Mouse (Mus musculus) left cerebral cortex, postnatal 25 days (tissue): ENCODE measurements around the gene Fas. TPM values are rescaled to one million over a fixed set of nuclear protein-coding genes. Genes with fewer than 3 reads are reported as not detected.

Source experiments
- DNase-seq, 2 experiments: peaks; one replicate each; pipeline ENCODE4 v3.0.0; 2022; ENCODE audit warnings: low spot score in 2 of 2, mixed read lengths in 1 of 2
- intact Hi-C: fragments of 180-260 bp; cut with DNase I; formaldehyde crosslinking; loops from one replicate; pipeline ENCODE4 v1.15.1; 2025
- total RNA-seq, 2 experiments: library from RNA; stranded (reverse); gene quantifications; 2 replicates each; pipeline ENCODE4 v1.2.3; 2021

Gene Fas
- total RNA-seq, 2 experiments from 2014 or later, result 1.3 to 1.4 TPM

DNA sequence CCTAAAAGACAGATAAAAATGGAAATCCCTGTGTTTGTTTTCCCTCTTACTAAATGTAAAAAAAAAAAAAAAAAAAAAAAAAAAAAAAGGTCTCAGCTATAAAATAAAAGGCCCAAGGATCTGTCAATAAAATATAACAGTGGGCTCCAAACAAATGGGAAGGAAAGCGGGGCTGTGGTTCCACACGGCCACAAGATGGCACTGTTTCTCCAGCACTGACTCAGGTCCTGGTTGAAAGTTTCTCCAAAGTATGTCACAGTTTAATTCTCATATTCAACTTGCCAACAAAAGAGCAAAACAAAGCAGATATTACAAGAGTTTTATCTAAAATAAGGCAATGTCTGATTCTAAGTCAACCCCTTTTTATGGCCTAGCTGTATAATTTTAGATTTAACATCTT lies 43.8 kb downstream of the Fas start:
- peak; percentile 65 to 74 for DNase-seq
- intact Hi-C loops, result loop anchor here (1.0 to 10.0 kb wide), 4 partner anchors 92 to 441 kb away; no protein-coding TSS in a partner anchor

DNA sequence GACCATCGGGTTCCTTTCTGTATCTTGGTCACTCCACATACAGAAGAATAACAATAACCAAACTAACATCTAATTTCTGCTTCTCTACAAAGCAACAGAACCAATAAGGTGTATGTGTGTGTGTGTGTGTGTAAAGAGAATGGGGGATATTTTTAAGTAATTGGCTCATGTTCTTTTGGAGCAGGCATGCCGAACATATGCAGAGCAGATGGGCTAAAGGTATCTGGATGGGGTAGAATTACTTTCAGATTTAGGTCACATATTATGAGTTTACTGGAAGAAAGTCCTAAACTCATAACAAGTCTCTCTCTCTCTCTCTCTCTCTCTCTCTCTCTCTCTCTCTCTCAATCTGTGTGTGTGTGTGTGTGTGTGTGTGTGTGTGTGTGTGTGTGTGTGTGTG lies 54.2 kb downstream of the Fas start:
- DNase-seq, result peak in 1 of 2 experiments; percentile 5
- intact Hi-C loops, result no loop called here

DNA sequence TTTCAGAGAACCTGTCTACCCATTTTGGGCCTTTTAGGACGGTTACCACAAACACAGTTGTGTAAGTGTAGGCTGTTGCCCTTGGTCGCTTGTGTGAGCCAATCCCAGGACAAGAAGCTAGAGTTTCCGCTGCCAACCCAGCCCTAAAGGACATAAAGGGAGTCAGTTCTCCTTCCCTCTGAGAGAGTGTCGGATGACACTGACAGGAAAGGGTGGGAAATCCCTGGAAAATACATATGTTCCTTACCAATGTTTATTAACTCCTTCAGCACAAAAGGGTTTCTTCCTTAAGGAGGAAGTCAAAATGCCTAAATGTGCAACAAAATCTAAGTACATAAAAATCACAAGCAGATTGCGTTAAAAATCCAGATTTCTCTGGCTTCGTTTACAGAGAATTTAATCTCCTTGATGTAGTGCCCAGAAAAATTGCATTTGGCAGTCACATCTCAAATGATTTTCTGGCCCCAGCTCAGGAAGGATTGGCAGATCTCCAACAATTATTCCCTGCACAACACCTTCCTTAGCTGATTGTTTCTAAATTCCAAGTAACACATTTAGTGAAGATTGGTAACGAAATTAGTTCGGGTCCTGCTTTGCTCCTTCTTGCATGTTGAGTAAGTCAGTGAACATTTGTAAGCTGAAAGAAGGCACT lies 55.3 kb downstream of the Fas start:
- intact Hi-C loops, result no loop called here
- DNase-seq, result peak in 1 of 2 experiments; percentile 28

DNA sequence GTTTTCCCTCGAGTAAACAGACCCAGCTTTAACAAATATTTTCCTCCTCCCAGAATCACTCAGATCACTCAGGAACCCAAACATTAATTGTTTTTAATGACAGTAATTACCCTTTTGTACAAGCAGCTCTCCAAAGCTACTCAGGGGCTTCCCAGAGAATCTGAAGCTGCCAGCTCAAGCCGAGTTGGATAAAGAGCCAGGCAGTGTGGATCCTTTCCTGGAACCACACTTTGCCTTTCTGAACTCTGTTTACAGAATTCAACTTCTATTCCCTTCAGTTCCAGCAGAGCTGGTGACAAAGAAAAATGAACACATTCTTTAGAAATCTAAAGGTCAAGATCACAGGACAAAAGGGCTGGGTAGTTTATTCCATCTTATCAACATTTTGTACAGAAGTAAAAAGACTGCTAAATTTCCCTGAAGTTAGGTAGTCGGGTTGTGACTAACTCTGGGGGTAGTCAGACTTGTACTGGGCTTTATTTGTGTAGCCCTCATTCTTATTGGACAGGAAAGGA lies 62.9 kb downstream of the Fas start:
- DNase-seq, result no peak
- intact Hi-C loops, result no loop called here

DNA sequence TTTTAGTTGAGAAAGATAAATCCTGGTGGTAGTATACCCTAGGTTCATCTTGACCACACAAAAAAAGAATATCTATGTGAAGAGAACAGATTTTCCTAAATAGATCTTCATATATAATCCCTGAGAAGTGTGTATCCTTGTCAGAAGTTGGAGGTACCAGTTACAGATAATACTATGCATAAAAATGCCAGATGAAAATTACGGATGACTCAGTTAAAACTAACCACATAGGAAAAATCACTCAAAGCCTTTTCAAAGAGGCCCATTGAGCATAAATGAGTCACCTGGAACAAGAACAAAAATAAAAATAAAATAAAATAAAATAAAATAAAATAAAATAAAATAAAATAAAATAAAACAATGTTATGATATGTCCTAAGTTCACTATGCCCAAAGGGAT lies 72.2 kb downstream of the Fas start:
- no peak for DNase-seq

DNA sequence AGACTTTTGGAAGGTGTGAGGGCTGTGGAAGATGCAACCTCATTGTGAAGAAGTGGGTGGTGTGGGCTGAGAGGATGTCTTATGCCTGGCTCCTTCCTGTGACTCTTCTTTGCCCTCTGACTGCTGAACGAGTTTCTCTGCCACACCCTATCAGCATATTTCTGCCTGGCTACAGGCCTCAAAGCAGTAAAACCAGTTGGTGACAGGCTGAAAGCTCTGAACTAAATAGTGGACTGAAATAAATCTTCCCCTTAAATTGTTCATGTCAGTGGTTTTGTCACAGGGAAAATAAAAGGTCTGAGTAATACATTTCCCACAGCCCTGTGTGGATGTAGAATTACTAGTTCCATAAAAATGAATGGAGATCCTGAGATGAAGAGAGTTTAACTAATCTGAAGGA lies 79.1 kb downstream of the Fas start:
- intact Hi-C loops, result no loop called here
- no peak for DNase-seq

More for the DNA sequence above, 72.2 kb downstream of the Fas start:
- intact Hi-C loops, result no loop called here

DNA sequence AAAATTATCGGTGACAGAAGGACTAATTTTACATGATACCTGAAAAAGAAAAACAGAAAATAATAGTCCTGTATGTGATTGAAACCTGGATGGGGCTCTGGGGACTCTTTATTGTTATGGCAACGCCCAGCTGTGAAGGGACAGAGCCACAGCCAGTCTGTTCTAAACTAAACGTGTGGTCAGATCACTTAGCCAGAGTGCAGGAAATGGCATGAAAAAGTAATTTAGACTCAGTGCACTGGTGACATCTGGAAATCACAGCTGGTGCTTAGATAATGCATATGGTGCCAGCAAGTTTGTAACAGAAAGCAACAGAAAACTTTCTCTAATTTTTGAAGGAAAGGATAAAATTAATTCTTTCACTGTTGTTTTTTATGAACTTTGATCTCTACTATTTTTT lies 79.9 kb downstream of the Fas start:
- no peak for DNase-seq
- intact Hi-C loops, result no loop called here

Other genes starting within 250 kb of the Fas start
- not detected for gene Lipn, start 223.3 kb upstream of the Fas start, total RNA-seq
- gene Lipm, start 189.7 kb upstream of the Fas start, total RNA-seq, result not detected
- gene Ankrd22, start 124.6 kb upstream of the Fas start, total RNA-seq, result under 1 TPM in 1 of 2 experiments, not detected in 1; 0.21 TPM
- 10 to 100 TPM; 15.2 to 19.7 TPM for gene Stambpl1, start 98.4 kb upstream of the Fas start, total RNA-seq
- gene Acta2, start 35.1 kb upstream of the Fas start, total RNA-seq, result 10 to 100 TPM; 14.2 to 15.5 TPM
- under 1 TPM; 0.23 to 0.50 TPM for gene Ch25h, start 184.5 kb downstream of the Fas start, total RNA-seq
- 10 to 100 TPM; 17.5 to 19.7 TPM for gene Lipa, start 236.8 kb downstream of the Fas start, total RNA-seq